7 mouse cellular contexts compared by ENCODE assay signal in genomic region chr8:121828376-121829023, GRCm38 (mm10). TPM values are rescaled to one million over a fixed set of nuclear protein-coding genes. Genes with fewer than 3 reads are reported as not detected.
DNase-seq lines count a peak whose midpoint lies in the region; ATAC-seq and TF ChIP-seq lines count a peak whose summit lies in the region.

No protein-coding gene starts in this region.

- peak overlapping the region; percentile 62 for H3K9ac ChIP-seq in liver, adult 2 months (ENCODE audit: low read depth, low read length)
- peak overlapping the region; percentile 86 for H3K9ac ChIP-seq in embryonic facial prominence, embryonic 14.5 days (ENCODE audit: low read depth, low read length)
- peak overlapping the region; percentile 85 for H3K9ac ChIP-seq in intestine, embryonic 14.5 days (ENCODE audit: low read length)
- peak overlapping the region; percentile 86 for H3K9ac ChIP-seq in neural tube, embryonic 13.5 days

- ATAC-seq in embryonic facial prominence, embryonic 14.5 days (ENCODE audit: low read depth): no peak
- no peak for ATAC-seq in intestine, embryonic 14.5 days (replicated peaks; ENCODE audit: low FRiP score, low TSS enrichment, low read depth)
- no peak for ATAC-seq in neural tube, embryonic 13.5 days (ENCODE audit: low read depth)
- ATAC-seq in inflammation-experienced regulatory T-cells, adult 6 months: no peak

- no peaks in the 10 kb centered on the region for H3K9me3 ChIP-seq in embryonic facial prominence, embryonic 14.5 days (ENCODE audit: control insufficient read depth, low read length)
- H3K9me3 ChIP-seq in intestine, embryonic 14.5 days (ENCODE audit: control insufficient read depth, low read length): no peaks in the 10 kb centered on the region
- H3K9me3 ChIP-seq in neural tube, embryonic 13.5 days: no peaks in the 10 kb centered on the region

- H3K4me3 ChIP-seq in liver, adult 2 months (ENCODE audit: insufficient read depth, low read depth, low read length): peak overlapping the region; percentile 74
- H3K4me3 ChIP-seq in embryonic facial prominence, embryonic 14.5 days (ENCODE audit: low read depth, low read length): peak overlapping the region; percentile 87
- H3K4me3 ChIP-seq in intestine, embryonic 14.5 days (ENCODE audit: low read depth, low read length): peak overlapping the region; percentile 97
- H3K4me3 ChIP-seq in neural tube, embryonic 13.5 days: peak overlapping the region; percentile 93

- no peak for TF ChIP-seq CTCF in liver, adult 2 months (IDR thresholded peaks at IDR 0.05; ENCODE audit: low read depth, low read length)

- no peaks in the 10 kb centered on the region for H3K36me3 ChIP-seq in liver, adult 2 months (ENCODE audit: control insufficient read depth, insufficient read depth, low read length)
- no peaks in the 10 kb centered on the region for H3K36me3 ChIP-seq in embryonic facial prominence, embryonic 14.5 days (ENCODE audit: control insufficient read depth, insufficient read depth, low read length)
- no peaks in the 10 kb centered on the region for H3K36me3 ChIP-seq in intestine, embryonic 14.5 days (ENCODE audit: control insufficient read depth, insufficient read depth, low read length)
- H3K36me3 ChIP-seq in neural tube, embryonic 13.5 days: no peaks in the 10 kb centered on the region

- DNase-seq in liver, adult 2 months (ENCODE audit: extremely low read depth, low read depth, low spot score): no peak
- no peak for DNase-seq in liver
- no peak for DNase-seq in embryonic facial prominence, embryonic 14.5 days (ENCODE audit: low spot score)
- no peak for DNase-seq in intestine, embryonic 14.5 days (ENCODE audit: low spot score)
- no peak for DNase-seq in cerebellum, adult 8-10 months

- H3K4me1 ChIP-seq in liver, adult 2 months (ENCODE audit: control insufficient read depth, insufficient read depth, low read length): peaks cover 5% of the 10 kb centered on the region
- peaks cover 8% of the 10 kb centered on the region for H3K4me1 ChIP-seq in embryonic facial prominence, embryonic 14.5 days (ENCODE audit: control insufficient read depth, insufficient read depth, low read length)
- H3K4me1 ChIP-seq in intestine, embryonic 14.5 days (replicated peaks; ENCODE audit: control insufficient read depth, insufficient read depth, low read length): peaks cover 9% of the 10 kb centered on the region
- peaks cover 20% of the 10 kb centered on the region for H3K4me1 ChIP-seq in neural tube, embryonic 13.5 days (replicated peaks)

- no peak for TF ChIP-seq POLR2A in liver, adult 2 months (IDR thresholded peaks at IDR 0.05; ENCODE audit: extremely low read depth, insufficient read depth, low read length)

- peaks cover 19% of the 10 kb centered on the region; the same call in 1 of the 2 replicates for H3K79me2 ChIP-seq in liver, adult 2 months (ENCODE audit: control insufficient read depth, insufficient read depth, low read length)

- H3K27ac ChIP-seq in liver, adult 2 months (replicated peaks; ENCODE audit: insufficient read depth, low read depth, low read length): no peak overlapping the region
- no peak overlapping the region for H3K27ac ChIP-seq in embryonic facial prominence, embryonic 14.5 days (replicated peaks; ENCODE audit: low read depth, low read length)
- no peak overlapping the region for H3K27ac ChIP-seq in intestine, embryonic 14.5 days (ENCODE audit: low read depth)
- H3K27ac ChIP-seq in neural tube, embryonic 13.5 days (replicated peaks): no peak overlapping the region

- 24% methylated on average over 10 of the region's 10 CpGs for WGBS in liver, adult 2 months
- WGBS in embryonic facial prominence, embryonic 14.5 days: 35% methylated on average over 10 of the region's 10 CpGs
- WGBS in intestine, embryonic 14.5 days: 37% methylated on average over 10 of the region's 10 CpGs
- WGBS in neural tube, embryonic 13.5 days: 35% methylated on average over 10 of the region's 10 CpGs

- no peaks in the 10 kb centered on the region for H3K27me3 ChIP-seq in liver, adult 2 months (ENCODE audit: control insufficient read depth, insufficient read depth, low read length)
- no peaks in the 10 kb centered on the region for H3K27me3 ChIP-seq in embryonic facial prominence, embryonic 14.5 days (replicated peaks; ENCODE audit: control insufficient read depth, insufficient read depth, low read length)
- H3K27me3 ChIP-seq in intestine, embryonic 14.5 days (replicated peaks; ENCODE audit: control insufficient read depth, insufficient read depth, low read length): no peaks in the 10 kb centered on the region
- H3K27me3 ChIP-seq in neural tube, embryonic 13.5 days: no peaks in the 10 kb centered on the region

- H3K4me2 ChIP-seq in embryonic facial prominence, embryonic 14.5 days (ENCODE audit: low read depth, low read length): peak overlapping the region; percentile 87
- H3K4me2 ChIP-seq in intestine, embryonic 14.5 days (ENCODE audit: low read length): peak overlapping the region; percentile 95
- H3K4me2 ChIP-seq in neural tube, embryonic 13.5 days: peak overlapping the region; percentile 93

RNA-seq across cellular contexts. Expression of gene Klhdc4, which starts 0.9 kb away (rescaled TPM):
- total RNA-seq in liver, adult 2 months (2014; rRNA removed): 14.3 and 14.8 TPM in 2 replicates
- polyA plus RNA-seq in liver, adult 2 months (2012; rRNA removed): 6.8 and 11.9 TPM in 2 replicates
- polyA plus RNA-seq in embryonic facial prominence, embryonic 14.5 days (2014; fragmentation: Nextera tagmentation; extraction: Ambion mirVana): 25.6 and 31.7 TPM in 2 replicates
- 43.7 and 45.3 TPM in 2 replicates for polyA plus RNA-seq in intestine, embryonic 14.5 days (2014; fragmentation: Nextera tagmentation; extraction: Ambion mirVana)
- 40.0 and 40.5 TPM in 2 replicates for polyA plus RNA-seq in neural tube, embryonic 13.5 days (2015; fragmentation: Nextera tagmentation; extraction: Ambion mirVana)
- polyA plus RNA-seq in inflammation-experienced regulatory T-cells, adult 6 months (2017; shearing (Covaris generic)): 10 to 100 TPM; 22.0 to 30.4 (median 28.2) TPM
